Mouse (Mus musculus) limb, embryonic 14.5 days (tissue): ENCODE results near the gene Reep6. TPM values are rescaled to one million over a fixed set of nuclear protein-coding genes. Genes with fewer than 3 reads are reported as not detected.

ENCODE experiments used
- ATAC-seq: fragments of 200-750 bp; cut with Nextera tagmentation; 2 replicates; pipeline ENCODE4 v1.8.0; 2017; ENCODE audit warnings: low read depth, moderate number of reproducible peaks, moderate TSS enrichment; ENCODE audit not compliant: low FRiP score
- DNase-seq: peaks from one replicate; pipeline ENCODE4 v3.0.0-alpha.2; 2015; ENCODE audit warnings: low spot score
- H3K27ac ChIP-seq: fragments of 300-500 bp; sonication (generic); replicated peaks from 2 replicates; pipeline ENCODE4 v1.5.1; 2014; ENCODE audit warnings: low read depth, mild to moderate bottlenecking, low read length, moderate library complexity, mixed read lengths
- H3K27me3 ChIP-seq: fragments of 300-500 bp; sonication (generic); 2 replicates; pipeline ENCODE4 v1.6.1; 2014; ENCODE audit warnings: low read length, mixed read lengths; ENCODE audit not compliant: control insufficient read depth, insufficient read depth
- H3K36me3 ChIP-seq: fragments of 300-500 bp; sonication (generic); 2 replicates; pipeline ENCODE4 v1.6.1; 2014; ENCODE audit warnings: mild to moderate bottlenecking, low read length, moderate library complexity, mixed read lengths; ENCODE audit not compliant: control insufficient read depth, insufficient read depth
- H3K4me1 ChIP-seq: fragments of 300-500 bp; sonication (generic); 2 replicates; pipeline ENCODE4 v1.6.1; 2014; ENCODE audit warnings: antibody characterized with exemption, low read length, mixed read lengths; ENCODE audit not compliant: control insufficient read depth, insufficient read depth
- H3K4me2 ChIP-seq: fragments of 300-500 bp; sonication (generic); replicated peaks from 2 replicates; pipeline ENCODE4 v1.6.1; 2014; ENCODE audit warnings: low read depth, mild to moderate bottlenecking, low read length, moderate library complexity; ENCODE audit not compliant: severe bottlenecking
- H3K4me3 ChIP-seq: fragments of 300-500 bp; sonication (generic); replicated peaks from 2 replicates; pipeline ENCODE4 v1.5.1; 2014; ENCODE audit warnings: low read length
- H3K9ac ChIP-seq: fragments of 300-500 bp; sonication (generic); 2 replicates; pipeline ENCODE4 v1.6.1; 2014; ENCODE audit warnings: mild to moderate bottlenecking, low read depth, low read length, moderate library complexity; ENCODE audit not compliant: severe bottlenecking
- H3K9me3 ChIP-seq: fragments of 300-500 bp; sonication (generic); 2 replicates; pipeline ENCODE4 v1.6.1; 2016; ENCODE audit warnings: low read length; ENCODE audit not compliant: control insufficient read depth
- POLR2A ChIP-seq: fragments of 200-500 bp; IDR thresholded peaks from 2 replicates; pipeline ENCODE4 v1.8.0; 2012; ENCODE audit warnings: inconsistent platforms, mild to moderate bottlenecking, moderate library complexity, borderline replicate concordance; ENCODE audit not compliant: insufficient read depth, insufficient read length; ENCODE audit errors: extremely low read depth
- WGBS: fragments of 180-500 bp; shearing (Covaris S2); extraction: QIAGEN DNeasy Blood & Tissue Kit; methylation state at CpG from one replicate; pipeline ENCODE4 v1.1.7; 2014; 5-methylcytosine and 5-hydroxymethylcytosine counted together
- polyA plus RNA-seq, 2 experiments: library from polyadenylated mRNA; depleted of rRNA in 1 of 2; stranded (reverse) in 1 of 2; unstranded in 1 of 2; fragments of >200 nt; fragmentation: Nextera tagmentation in 1 of 2; extraction: Ambion mirVana in 1 of 2; gene quantifications; 2 replicates each; pipeline versions ENCODE4 v1.2.1 to v1.2.3; 2012 to 2014

Reep6 gene
- polyA plus RNA-seq, 2 experiments: 3.9 to 10.5 TPM

- 1% methylated on average over 36 of the region's 46 CpGs for WGBS
- Histone ChIP-seq H3K27ac (no peak overlapping the region), H3K9me3 (no peaks in the 10 kb centered on the region), H3K4me3 (peak overlapping the region; percentile 60), H3K36me3 (peaks cover 6% of the 10 kb centered on the region; the same call in 1 of the 2 replicates), H3K9ac (peak overlapping the region; percentile 64), H3K27me3 (no peaks in the 10 kb centered on the region), H3K4me1 (peaks cover 10% of the 10 kb centered on the region; the same call in 1 of the 2 replicates), H3K4me2 (peak overlapping the region; percentile 99)
- ATAC-seq: peak; percentile 48
- DNase-seq: no peak
- no peak for TF ChIP-seq POLR2A
Observed at GRCm38 (mm10) chr10:80323261-80324119, 6.3 kb upstream of the Reep6 start.

DNA sequence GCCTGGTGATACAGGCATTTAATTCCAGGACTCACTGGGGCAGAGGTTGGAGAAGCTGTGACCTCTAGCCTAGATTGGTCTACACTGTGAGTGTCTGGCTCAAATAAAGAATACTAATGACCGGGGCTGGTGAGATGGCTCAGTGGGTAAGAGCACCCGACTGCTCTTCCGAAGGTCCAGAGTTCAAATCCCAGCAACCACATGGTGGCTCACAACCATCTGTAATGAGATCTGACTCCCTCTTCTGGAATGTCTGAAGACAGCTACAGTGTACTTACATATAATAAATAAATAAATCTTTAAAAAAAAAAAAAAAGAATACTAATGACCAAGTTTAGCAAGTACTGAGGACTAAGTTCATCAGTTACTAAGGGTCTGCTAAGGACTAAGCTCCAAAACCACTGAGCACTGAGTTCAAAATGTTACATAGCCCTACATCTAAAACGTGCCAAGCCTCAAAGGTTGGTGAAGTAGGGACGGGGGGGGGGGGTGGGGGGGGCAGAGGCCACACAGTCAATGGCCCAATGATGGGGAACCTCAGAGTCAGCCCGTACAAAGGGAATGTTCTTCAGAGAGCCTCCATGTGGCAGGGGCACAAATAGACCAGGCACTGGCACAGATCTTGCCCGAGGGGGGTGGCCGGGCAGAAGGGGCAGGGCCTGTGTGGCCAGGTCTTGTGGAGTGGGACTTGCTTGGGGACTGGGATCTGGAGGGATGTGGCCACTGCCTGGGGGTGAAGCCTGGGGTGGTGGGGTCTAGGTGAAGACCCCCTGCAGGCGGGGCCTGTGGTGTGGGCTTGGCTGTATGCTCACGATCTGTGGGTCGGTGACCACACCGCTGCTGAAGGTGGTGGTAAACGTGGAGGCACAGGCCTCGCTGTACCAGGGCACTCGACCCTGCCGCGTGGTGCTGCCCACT lies 5.4 kb upstream of the Reep6 start:
- TF ChIP-seq POLR2A: no peak
- ATAC-seq: no peak
- H3K4me2 ChIP-seq: peak overlapping the region; percentile 99
- no peak overlapping the region for H3K27ac ChIP-seq
- no peak overlapping the region for H3K9ac ChIP-seq
- H3K36me3 ChIP-seq: no peaks in the 10 kb centered on the region
- DNase-seq: no peak
- peaks cover 9% of the 10 kb centered on the region; the same call in 1 of the 2 replicates for H3K4me1 ChIP-seq
- H3K4me3 ChIP-seq: peak overlapping the region; percentile 60; the same call in 1 of the 2 replicates
- 77% methylated on average over 16 of the region's 17 CpGs for WGBS
- H3K9me3 ChIP-seq: no peaks in the 10 kb centered on the region
- H3K27me3 ChIP-seq: no peaks in the 10 kb centered on the region

GRCm38 (mm10) chr10:80325045-80325444 lies 4.7 kb upstream of the Reep6 start:
- H3K4me1 ChIP-seq: peaks cover 12% of the 10 kb centered on the region; the same call in 1 of the 2 replicates
- no peak for TF ChIP-seq POLR2A
- H3K27me3 ChIP-seq: no peaks in the 10 kb centered on the region
- H3K36me3 ChIP-seq: no peaks in the 10 kb centered on the region
- ATAC-seq (no peak), DNase-seq (no peak)
- WGBS: 80% methylated on average over 21 of the region's 21 CpGs
- H3K27ac ChIP-seq: no peak overlapping the region
- no peak overlapping the region for H3K9ac ChIP-seq
- H3K4me3 ChIP-seq: no peak overlapping the region
- H3K9me3 ChIP-seq: no peaks in the 10 kb centered on the region
- no peak overlapping the region for H3K4me2 ChIP-seq

DNA sequence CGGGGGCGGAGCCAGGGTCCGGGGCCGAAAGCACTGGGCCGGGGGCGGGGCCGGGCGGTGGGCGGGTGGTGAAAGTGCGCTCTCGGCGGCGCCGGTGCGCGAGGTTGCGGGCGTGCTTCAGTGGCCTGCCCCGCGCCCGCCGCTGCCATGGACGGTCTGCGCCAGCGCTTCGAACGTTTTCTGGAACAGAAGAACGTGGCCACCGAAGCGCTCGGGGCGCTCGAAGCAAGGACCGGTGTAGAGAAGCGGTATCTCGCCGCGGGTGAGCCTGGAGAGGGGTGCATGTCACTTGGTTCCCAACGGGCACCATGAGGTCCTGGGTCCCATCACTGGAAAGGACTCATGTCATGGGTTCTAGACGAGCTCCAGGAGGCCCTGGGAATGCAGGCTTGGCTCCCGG lies 331 bp downstream of the Reep6 start:
- no peak for ATAC-seq
- no peaks in the 10 kb centered on the region for H3K9me3 ChIP-seq
- H3K36me3 ChIP-seq: no peaks in the 10 kb centered on the region
- no peaks in the 10 kb centered on the region for H3K27me3 ChIP-seq
- H3K4me2 ChIP-seq: peak overlapping the region; percentile 81
- H3K9ac ChIP-seq: peak overlapping the region; percentile 32
- H3K4me1 ChIP-seq: peaks cover 10% of the 10 kb centered on the region
- no peak for DNase-seq
- no peak overlapping the region for H3K27ac ChIP-seq
- TF ChIP-seq POLR2A: no peak
- H3K4me3 ChIP-seq: peak overlapping the region; percentile 47
- WGBS: 2% methylated on average over 28 of the region's 41 CpGs

DNA sequence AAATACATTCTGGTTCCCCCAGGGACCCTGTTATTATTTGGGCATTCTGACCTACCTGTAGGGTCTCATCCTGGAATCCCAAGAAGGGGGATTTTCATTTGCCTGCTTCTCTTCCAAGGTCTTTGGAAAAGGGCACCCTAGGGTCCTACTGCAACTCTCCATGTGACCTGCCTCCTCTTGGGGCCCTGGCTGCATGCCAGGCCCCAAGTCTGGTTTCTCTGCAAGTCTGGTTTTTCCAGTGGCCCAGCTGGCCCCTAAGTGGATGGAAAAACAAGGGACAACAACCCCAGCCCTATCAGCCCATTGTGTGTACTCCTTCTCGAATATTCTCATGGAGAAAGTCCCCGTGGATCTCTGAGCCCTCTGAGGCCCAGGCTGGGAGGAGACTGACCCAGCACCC lies 1.1 kb downstream of the Reep6 start:
- H3K4me3 ChIP-seq: no peak overlapping the region
- no peak overlapping the region for H3K27ac ChIP-seq
- no peak overlapping the region for H3K9ac ChIP-seq
- DNase-seq: no peak
- no peaks in the 10 kb centered on the region for H3K27me3 ChIP-seq
- no peak for ATAC-seq
- H3K9me3 ChIP-seq: no peaks in the 10 kb centered on the region
- WGBS: 77% methylated on average over 2 of the region's 2 CpGs
- no peak for TF ChIP-seq POLR2A
- peaks cover 10% of the 10 kb centered on the region for H3K4me1 ChIP-seq
- 0 out of 2 replicates have a peak overlapping the region, but pooled peaks have one; percentile 1 for H3K4me2 ChIP-seq
- H3K36me3 ChIP-seq: no peaks in the 10 kb centered on the region
